Mouse (Mus musculus): Measurements from ENCODE around the gene Mapk14. TPM values are rescaled to one million over a fixed set of nuclear protein-coding genes. Genes with fewer than 3 reads are reported as not detected.
"Not testable (repeated sequence)": the region's sequence is repeated elsewhere in the genome, so short reads cannot be mapped to it uniquely, and the experiment has no call there.

Mapk14 gene
- polyA plus RNA-seq, 1 experiment = 108 TPM

- DNase-seq (ENCODE audit: extremely low spot score in 1 of 2, low spot score in 1 of 2) = peak in 1 of 2 experiments; percentile 47
Measured at GRCm38 (mm10) chr17:28735317-28736105, 44.4 kb downstream of the Mapk14 start.

DNA sequence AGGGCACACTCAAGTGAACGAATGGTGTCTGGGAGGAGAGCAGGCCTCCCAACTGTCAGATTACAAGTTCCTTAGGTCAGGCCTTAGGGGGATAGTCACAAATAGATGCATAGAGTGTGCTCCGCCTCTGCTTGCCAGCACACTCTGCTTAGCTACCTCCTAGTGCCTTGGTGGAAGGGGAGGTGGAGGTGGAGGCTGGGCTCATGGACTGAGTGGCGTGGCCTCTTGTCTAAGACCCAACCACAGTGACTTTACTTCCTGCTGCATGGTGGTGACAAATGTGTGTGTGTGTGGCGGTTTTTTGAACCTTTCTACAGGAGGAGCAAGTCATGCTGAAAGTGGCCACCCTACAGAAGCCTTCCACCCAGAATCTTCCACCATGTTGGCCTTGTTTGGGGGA lies 45.4 kb downstream of the Mapk14 start:
- no peak for DNase-seq (ENCODE audit: extremely low spot score in 1 of 2, low spot score in 1 of 2)

DNA sequence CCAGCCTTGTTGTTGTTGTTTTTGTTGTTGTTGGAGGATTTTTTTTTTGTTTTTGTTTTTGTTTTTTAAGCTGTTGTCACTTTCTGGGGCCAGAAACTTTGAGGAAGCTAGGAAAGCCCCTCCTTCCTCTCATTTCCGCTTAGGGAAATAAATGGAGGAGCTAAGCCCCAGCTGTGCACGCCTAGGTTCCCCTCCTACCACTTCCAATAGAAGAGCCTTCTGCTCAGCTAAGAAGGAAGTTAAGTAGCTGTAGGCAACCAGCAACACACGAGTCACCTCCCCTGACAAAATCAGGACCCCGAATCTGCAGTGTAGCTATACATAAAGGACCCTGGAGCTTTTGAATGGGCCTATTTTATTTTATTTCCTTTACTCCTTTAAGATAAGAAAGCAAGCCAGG lies 46.8 kb downstream of the Mapk14 start:
- no peak for DNase-seq (ENCODE audit: extremely low spot score in 1 of 2, low spot score in 1 of 2)

- no peak for DNase-seq (ENCODE audit: extremely low spot score in 1 of 2, low spot score in 1 of 2)
Measured at GRCm38 (mm10) chr17:28739244-28739643, 48.1 kb downstream of the Mapk14 start.

DNA sequence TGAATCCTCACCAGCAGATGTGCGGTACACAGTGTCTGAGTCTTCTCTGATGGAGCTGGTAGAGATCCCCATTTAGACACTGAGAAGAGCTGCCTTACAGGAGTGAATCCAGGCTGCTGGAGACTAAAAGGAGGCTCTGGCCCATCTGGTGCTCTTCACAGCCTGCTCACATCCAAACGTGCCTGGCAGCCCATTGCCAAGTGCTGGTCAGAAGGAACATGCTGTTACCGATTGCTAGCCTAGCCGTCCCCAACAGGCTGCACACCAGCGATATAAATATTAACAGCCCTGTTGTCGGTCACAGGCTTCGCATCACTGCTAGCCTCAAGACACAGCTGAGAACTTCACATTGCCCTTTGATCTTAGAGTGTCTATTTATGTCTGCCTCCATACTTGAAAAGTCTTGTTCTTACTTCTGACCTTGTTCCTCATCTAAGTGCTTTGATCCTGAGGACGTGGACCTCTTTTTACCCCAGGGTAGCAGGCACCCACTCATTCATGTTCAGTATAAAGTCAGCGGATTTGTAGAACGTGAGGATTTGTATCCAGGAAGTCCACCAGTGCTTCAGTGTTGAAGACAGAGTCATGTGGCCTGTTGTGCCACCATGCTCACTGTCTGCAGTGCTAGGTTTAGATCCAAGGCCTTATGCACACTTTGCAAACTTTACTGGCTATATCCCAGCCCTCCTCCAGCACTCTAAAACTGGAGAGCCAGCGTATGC lies 52.2 kb downstream of the Mapk14 start:
- DNase-seq (ENCODE audit: extremely low spot score in 1 of 2, low spot score in 1 of 2) = peak; percentile 71 to 75

GRCm38 (mm10) chr17:28743916-28744315 lies 52.8 kb downstream of the Mapk14 start:
- no peak for DNase-seq (ENCODE audit: extremely low spot score in 1 of 2, low spot score in 1 of 2)

GRCm38 (mm10) chr17:28745773-28746172 lies 54.6 kb downstream of the Mapk14 start:
- peak; percentile 24 to 42 for DNase-seq (ENCODE audit: extremely low spot score in 1 of 2, low spot score in 1 of 2)

DNA sequence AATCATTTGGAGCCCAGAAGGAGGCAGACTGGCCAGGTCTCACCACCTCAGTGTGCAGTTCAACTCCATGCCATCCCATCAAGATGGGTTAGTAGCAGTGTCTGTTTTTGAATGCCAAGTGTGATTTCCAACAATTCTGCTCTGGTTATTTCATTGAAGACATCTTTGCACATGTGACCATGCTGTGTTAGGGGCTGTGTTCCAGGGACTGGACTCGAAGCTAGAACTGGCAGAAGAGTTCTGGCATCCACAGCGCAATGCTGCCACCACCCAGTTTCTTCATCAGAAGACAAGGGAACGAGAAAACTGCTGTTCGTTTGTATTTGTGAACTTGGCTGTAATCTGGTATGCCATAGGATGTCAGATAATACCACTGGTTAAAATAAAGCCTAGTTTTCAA lies 56.9 kb downstream of the Mapk14 start:
- DNase-seq (ENCODE audit: extremely low spot score in 1 of 2, low spot score in 1 of 2) = no peak

DNA sequence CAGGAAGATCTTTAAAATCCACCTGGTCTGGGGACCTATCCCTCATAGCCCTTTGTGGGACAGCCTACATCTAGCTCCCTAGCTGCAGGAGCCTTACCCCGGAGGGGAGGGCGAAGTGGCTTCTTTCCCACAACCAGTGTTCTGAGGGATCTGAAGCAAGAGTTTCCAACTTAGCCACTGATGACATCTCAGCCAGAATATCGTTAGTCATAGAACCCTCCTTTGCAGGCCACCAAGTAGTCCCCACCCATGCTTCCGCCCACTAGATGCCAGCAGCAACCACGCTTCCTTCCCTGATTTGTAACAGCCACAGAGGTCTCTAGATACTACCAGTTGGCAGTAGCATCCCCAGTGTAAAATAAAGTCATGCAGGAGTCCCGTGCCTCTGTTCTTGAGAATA lies 59.5 kb downstream of the Mapk14 start:
- DNase-seq (ENCODE audit: extremely low spot score in 1 of 2, low spot score in 1 of 2) = peak in 1 of 2 experiments; percentile 47

DNA sequence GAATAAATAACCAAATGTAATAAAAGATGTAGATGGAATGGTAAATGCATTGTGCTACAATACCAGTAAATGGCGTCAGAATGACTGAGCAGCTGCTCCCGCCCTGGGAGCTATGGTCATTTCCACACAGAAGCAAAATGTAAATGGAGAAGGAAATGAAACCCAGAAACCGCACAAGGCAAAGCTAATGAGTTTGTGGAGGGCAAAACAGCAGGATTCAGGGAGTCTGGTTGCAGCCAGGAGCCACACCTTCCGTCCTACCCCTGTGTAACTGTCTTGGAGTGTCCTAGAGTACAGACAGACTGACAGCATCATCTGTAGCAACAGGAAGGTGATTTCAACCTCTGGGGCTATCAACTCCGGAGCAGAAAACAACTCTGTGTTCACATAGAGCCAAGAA lies 65.3 kb downstream of the Mapk14 start:
- DNase-seq (ENCODE audit: extremely low spot score in 1 of 2, low spot score in 1 of 2) = no peak

- DNase-seq (ENCODE audit: extremely low spot score in 1 of 2, low spot score in 1 of 2) = no peak
Measured at GRCm38 (mm10) chr17:28757470-28757869, 66.3 kb downstream of the Mapk14 start.

GRCm38 (mm10) chr17:28760736-28761312 lies 69.7 kb downstream of the Mapk14 start:
- DNase-seq (ENCODE audit: extremely low spot score in 1 of 2, low spot score in 1 of 2) = no peak

DNA sequence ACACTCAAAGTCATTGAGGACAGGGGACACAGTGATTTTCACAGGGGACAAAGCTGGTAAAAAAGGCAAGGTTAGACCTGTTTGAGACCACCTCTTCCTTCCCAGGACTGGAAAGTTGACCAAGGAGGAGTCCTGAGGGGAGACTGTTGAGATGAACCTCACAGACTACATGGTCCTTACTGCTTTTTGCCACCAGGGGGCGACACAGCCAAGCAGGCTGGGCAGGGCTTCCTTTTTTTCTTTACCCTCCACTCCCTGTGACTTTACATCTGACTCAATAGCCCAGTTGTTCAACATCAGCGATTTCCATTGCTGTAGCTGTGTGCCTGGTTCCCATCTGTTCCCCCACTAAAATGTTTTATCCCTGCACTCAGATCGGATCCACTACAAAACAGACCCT lies 70.7 kb downstream of the Mapk14 start:
- peak in 1 of 2 experiments; percentile 87 for DNase-seq (ENCODE audit: extremely low spot score in 1 of 2, low spot score in 1 of 2)

GRCm38 (mm10) chr17:28766203-28766602 lies 75.1 kb downstream of the Mapk14 start:
- no peak for DNase-seq (ENCODE audit: extremely low spot score in 1 of 2, low spot score in 1 of 2)

GRCm38 (mm10) chr17:28766781-28767515 lies 75.8 kb downstream of the Mapk14 start:
- DNase-seq (ENCODE audit: extremely low spot score in 1 of 2, low spot score in 1 of 2) = no peak

GRCm38 (mm10) chr17:28769121-28769874 lies 78.2 kb downstream of the Mapk14 start, which contains the start of gene Mapk13:
Gene Mapk13, plus strand, starts transcription at chr17:28769297.
- DNase-seq (ENCODE audit: extremely low spot score in 1 of 2, low spot score in 1 of 2) = no peak

GRCm38 (mm10) chr17:28769875-28770421 lies 78.8 kb downstream of the Mapk14 start:
- no peak for DNase-seq (ENCODE audit: extremely low spot score in 1 of 2, low spot score in 1 of 2)

DNA sequence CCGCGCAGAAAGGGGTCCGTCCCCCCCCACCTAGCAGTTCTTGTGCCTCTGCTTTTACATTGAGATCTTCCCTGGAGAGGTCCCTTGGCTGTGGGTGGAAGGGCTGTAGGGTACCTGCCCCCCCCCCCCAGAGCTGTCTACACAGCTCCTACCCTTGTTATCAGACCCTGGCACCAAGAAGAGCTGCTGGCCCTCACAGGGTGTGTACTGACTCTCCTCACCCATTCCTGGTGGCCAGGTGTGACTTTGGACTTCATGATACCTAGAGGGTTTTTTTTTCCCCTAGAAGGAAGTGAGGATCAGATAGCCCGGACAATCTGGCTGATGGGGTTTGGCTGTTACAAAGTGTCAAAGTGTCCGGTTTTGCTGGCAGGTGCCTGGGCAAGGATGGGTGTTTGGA lies 80.2 kb downstream of the Mapk14 start:
- DNase-seq (ENCODE audit: extremely low spot score in 1 of 2, low spot score in 1 of 2) = no peak

DNA sequence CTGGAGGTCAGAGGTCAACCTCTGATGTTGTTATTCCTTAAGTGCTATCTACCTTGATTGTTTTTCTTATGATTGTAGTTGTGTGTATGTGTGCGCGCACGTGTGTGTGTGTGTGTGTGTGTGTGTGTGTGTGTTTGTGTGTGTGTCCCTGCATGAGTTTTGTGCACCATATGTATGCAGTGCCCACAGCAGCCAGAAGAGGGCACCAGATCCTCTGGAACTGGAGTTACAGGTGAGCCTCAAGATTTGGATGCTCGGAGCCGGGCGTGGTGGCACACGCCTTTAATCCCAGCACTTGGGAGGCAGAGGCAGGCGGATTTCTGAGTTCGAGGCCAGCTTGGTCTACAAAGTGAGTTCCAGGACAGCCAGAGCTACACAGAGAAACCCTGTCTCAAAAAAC lies 83.2 kb downstream of the Mapk14 start:
- not testable (repeated sequence) for DNase-seq (ENCODE audit: extremely low spot score in 1 of 2, low spot score in 1 of 2)

DNA sequence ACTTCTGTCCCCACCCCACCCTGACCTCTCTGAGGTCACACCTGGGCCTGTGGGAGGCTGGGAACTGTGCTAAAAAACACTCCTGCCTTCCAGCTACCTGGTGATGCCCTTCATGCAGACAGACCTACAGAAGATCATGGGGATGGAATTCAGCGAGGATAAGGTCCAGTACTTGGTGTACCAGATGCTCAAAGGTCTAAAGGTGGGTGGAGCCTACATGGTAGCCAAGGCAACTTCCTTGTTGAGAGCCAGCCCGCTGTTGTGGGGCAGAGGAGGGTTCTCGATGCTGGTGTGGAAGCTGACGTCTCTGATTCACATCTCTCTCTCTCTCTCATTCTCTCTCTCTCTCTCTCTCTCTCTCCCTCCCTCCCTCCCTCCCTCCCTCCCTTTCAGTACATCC lies 84.0 kb downstream of the Mapk14 start:
- no peak for DNase-seq (ENCODE audit: extremely low spot score in 1 of 2, low spot score in 1 of 2)

Data from frontal cortex, adult 2 months (tissue).